Mouse (Mus musculus) lung, adult 2 months (tissue): ENCODE data around the gene Gm11563. TPM values are rescaled to one million over a fixed set of nuclear protein-coding genes. Genes with fewer than 3 reads are reported as not detected.
"Not testable (repeated sequence)": the region's sequence is repeated elsewhere in the genome, so short reads cannot be mapped to it uniquely, and the experiment has no call there.

Source experiments
- DNase-seq: peaks from one replicate; pipeline ENCODE4 v3.0.0; 2022
- H3K4me1 ChIP-seq: fragments of 200-500 bp; 2 replicates; pipeline ENCODE4 v1.6.1; 2011; ENCODE audit warnings: low read length; ENCODE audit not compliant: control insufficient read depth, insufficient read depth
- H3K4me3 ChIP-seq: fragments of 200-500 bp; replicated peaks from 2 replicates; pipeline ENCODE3; 2011; ENCODE audit warnings: low read depth, mild to moderate bottlenecking, control low read depth, low read length; ENCODE audit errors: extremely low read depth
- CTCF ChIP-seq: fragments of 200-500 bp; IDR thresholded peaks from 2 replicates; pipeline ENCODE4 v1.5.1; 2011; ENCODE audit warnings: mild to moderate bottlenecking, low read length, control low read depth; ENCODE audit not compliant: insufficient read depth
- POLR2A ChIP-seq: fragments of 200-500 bp; IDR thresholded peaks from 2 replicates; pipeline ENCODE4 v1.6.1; 2011; ENCODE audit warnings: low read depth, mild to moderate bottlenecking, control low read depth, low read length, borderline replicate concordance; ENCODE audit errors: extremely low read depth
- WGBS: fragments of 180-500 bp; shearing (Covaris S2); methylation state at CpG from one replicate; pipeline ENCODE4 v1.1.7; 2018; 5-methylcytosine and 5-hydroxymethylcytosine counted together
- polyA plus RNA-seq: library from polyadenylated mRNA; depleted of rRNA; stranded (reverse); fragments of >200 nt; gene quantifications from 2 replicates; pipeline ENCODE4 v1.2.3, GENCODE M21; 2012

The Gm11563 gene
- polyA plus RNA-seq, 1 experiment, result not detected

DNA sequence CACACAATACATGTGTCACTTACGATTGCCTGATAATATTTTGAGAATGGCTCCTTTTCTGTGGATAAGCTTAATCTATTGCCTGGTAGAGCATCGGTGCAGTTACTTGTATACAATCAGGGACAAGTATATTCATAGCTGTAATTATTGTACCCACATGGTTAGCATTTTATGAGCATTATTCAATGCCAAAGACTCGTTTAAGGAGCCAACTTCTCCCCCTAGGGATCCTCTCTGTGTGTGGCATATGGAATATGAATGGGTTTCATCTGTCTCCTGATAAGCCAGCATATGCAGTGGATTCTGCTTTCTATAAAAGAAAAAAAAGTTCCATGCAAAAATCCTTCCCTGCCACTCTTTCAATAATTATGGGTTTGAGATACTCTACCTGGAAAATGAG is 14.4 kb downstream of the Gm11563 start:
- Histone ChIP-seq H3K4me3 (no peak overlapping the region), H3K4me1 (no peaks in the 10 kb centered on the region)
- WGBS, result 78% methylated on average over 3 of the region's 3 CpGs
- no peak for TF ChIP-seq POLR2A
- no peak for TF ChIP-seq CTCF
- no peak for DNase-seq

DNA sequence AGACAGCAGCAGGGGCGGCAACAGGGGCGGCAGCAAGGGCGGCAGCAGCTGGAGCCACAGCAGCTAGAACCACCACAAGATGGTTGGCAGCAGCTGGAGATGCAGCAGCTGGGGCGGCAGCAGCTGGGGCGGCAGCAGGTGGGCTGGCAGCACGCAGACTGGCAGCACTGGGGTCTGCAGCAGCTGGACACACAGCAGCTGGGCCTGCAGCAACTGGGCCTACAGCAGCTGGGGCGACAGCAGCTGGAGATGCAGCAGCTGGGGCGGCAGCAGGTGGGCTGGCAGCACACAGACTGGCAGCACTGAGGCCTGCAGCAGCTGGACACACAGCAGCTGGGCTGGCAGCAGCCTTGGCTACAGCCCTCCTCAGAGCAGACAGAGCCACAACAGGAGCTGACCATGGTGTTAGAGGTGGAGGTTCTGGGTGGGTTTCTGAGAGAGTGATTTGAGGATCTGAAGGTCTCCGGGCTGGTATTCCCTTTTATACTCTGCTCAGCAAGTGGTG is 15.1 kb downstream of the Gm11563 start, which contains the start of gene Krtap4-7:
TSS of gene Krtap4-7 (minus strand) at position 455 of the 505 bp plus-strand sequence.
- not testable (repeated sequence) for DNase-seq, H3K4me1 ChIP-seq, H3K4me3 ChIP-seq
- 84% methylated on average over 9 of the region's 9 CpGs for WGBS

DNA sequence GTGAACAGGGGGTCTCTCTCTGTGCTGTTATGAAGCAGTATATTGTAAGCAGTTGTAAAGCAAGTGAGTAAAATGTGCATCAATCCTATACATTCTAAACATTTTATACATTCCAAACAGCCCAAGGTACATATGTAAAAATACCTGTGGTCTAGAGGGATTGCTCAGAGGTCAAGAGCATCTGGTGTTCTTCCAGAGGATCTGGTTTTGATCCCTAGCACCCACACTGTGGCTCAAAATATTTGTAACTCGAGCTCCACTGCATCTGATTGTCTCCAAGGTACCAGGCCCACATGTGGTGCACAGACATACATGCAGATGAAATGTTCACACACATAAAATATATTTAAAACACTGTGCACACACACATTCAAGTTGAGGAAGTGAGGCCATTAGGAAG is 17.8 kb downstream of the Gm11563 start:
- WGBS, result 19% methylated on average over 1 of the region's 1 CpGs
- no peak for DNase-seq
- TF ChIP-seq POLR2A (no peak), CTCF (no peak)
- Histone ChIP-seq H3K4me1 (no peaks in the 10 kb centered on the region), H3K4me3 (no peak overlapping the region)

DNA sequence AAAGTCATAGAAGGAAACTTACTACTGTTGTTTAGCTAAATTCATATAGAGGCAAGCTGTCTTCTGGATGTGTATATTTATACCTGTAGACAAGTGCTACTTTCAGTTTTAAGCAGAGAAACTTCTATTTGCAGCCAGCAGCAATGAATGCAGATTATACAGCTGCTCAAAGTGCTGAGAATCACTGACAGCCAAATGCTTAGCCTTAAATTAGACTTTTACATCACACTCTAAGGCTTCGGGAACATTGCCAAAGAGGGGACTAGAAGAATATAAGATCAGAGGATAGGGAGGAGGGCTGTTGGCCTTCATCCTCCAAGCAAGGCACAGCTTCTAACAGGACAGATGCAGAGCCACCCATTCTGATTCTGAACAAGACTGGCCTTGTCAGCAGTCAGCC is 21.7 kb downstream of the Gm11563 start:
- no peak for DNase-seq
- TF ChIP-seq POLR2A (no peak), CTCF (no peak)
- 57% methylated on average over 1 of the region's 1 CpGs for WGBS
- no peaks in the 10 kb centered on the region for H3K4me1 ChIP-seq
- no peak overlapping the region for H3K4me3 ChIP-seq

DNA sequence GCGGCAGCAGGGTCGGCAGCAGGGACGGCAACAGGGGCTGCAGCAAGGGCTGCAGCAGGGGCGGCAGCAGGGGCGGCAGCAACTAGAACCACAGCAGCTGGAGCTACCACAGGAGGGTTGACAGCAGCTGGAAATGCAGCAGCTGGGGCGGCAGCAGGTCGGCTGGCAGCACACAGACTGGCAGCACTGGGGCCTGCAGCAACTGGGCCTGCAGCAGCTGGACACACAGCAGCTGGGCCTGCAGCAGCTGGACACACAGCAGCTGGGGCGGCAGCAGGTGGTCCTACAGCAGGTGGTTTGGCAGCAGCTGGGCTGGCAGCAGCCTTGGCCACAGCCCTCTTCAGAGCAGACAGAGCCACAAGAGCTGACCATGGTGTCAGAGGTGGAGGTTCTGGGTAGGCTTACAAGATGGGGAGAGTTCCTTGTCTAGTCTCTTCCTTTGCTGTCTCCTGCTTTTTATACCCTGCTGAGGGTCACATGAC is 24.1 kb downstream of the Gm11563 start, which contains the start of gene Krtap4-2:
TSS of gene Krtap4-2 (minus strand) at position 432 of the 482 bp plus-strand sequence.
- no peak for DNase-seq

DNA sequence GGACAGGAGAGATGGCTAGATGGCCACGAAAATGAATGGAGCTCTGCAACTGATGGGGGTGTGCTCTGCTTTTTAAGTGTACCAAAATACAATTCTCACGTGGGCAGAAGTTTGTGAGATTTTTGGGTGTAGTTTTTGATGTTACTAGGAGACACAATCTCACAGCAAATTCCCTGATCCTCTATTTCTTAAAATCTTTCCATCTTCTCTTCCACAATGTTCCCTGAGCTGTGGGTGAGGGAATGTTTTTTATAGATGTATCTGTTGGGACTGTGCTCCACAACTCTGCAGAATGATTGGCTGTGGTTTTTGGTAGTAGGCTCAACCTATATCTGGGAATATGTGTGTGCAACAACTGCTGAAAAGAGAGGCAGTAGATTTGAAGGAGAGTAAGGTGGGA is 25.5 kb downstream of the Gm11563 start:
- H3K4me3 ChIP-seq, result no peak overlapping the region
- 63% methylated on average over 2 of the region's 2 CpGs for WGBS
- no peak for TF ChIP-seq CTCF
- TF ChIP-seq POLR2A, result no peak
- DNase-seq, result no peak
- no peaks in the 10 kb centered on the region for H3K4me1 ChIP-seq

More for the DNA sequence above, 24.1 kb downstream of the Gm11563 start, which contains the start of gene Krtap4-2:
- TF ChIP-seq POLR2A, result no peak
- TF ChIP-seq CTCF, result no peak
- no peaks in the 10 kb centered on the region for H3K4me1 ChIP-seq
- no peak within 1 kb of the TSS for H3K4me3 ChIP-seq
- 38% methylated on average over 8 of the region's 8 CpGs for WGBS

DNA sequence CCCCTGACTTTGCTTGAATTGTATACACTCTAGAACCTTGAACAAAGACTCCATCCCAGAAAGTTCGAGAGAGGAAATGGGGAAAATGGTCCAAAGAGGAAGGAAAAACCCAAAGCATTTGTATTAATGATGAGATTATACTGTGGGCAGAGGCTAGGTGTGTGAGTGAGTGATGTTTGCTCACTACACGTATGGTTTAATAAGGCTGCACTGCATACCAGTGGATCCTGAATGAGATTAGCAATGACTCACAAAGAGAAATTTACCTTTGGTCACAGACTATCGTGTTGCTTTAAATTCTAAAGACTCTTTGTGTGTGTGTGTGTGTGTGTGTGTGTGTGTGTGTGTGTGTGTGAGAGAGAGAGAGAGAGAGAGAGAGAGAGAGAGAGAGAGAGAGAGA is 27.9 kb downstream of the Gm11563 start:
- no peak for DNase-seq
- H3K4me1 ChIP-seq, result no peaks in the 10 kb centered on the region
- 42% methylated on average over 3 of the region's 3 CpGs for WGBS
- H3K4me3 ChIP-seq, result no peak overlapping the region
- TF ChIP-seq POLR2A (no peak), CTCF (no peak)

DNA sequence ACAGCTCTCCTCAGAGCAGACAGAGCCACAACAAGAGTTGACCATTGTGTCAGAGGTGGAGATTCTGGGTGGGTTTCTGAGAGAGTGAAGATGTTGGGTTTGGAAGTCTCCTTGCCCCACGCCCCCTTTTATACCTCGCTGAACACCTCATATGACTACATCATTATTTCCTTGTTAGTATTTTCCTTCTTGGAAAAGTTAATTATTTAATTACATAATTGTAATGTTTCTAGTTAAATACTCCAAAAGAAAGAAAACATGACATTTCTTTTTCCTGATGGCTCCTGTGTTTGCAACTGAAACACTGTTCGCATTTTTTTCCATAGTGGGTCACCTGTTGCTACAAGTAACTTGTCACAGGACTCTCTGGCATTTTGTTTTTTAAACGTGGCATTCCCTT is 30.6 kb downstream of the Gm11563 start, which contains the start of gene Krtap4-1:
TSS of gene Krtap4-1 (minus strand) at position 101 of the 400 bp plus-strand sequence.
- H3K4me3 ChIP-seq, result no peak within 1 kb of the TSS
- H3K4me1 ChIP-seq, result no peaks in the 10 kb centered on the region
- TF ChIP-seq CTCF (no peak), POLR2A (no peak)
- WGBS, result 82% methylated on average over 4 of the region's 4 CpGs
- no peak for DNase-seq

DNA sequence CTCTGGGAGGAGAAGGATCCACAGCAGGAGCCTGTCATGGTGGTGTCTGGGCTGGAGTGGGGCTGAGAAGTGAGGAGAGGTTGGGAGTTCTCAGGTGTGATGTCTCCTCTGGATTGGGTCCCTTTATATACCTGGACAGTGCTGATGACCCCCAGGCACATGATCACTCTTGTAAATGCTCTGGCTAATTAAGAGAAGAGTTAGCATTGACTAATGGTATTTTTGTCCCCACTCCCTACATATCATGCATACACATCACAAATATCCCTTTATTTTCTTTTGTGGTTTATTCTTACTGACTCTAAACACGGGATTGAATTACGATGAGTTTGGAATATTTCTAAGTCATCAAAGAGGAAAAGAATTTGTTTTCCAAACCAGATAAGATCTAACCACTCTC is 38.4 kb downstream of the Gm11563 start, which contains the start of gene Gm11562:
TSS of gene Gm11562 (minus strand) at position 101 of the 400 bp plus-strand sequence.
- Histone ChIP-seq H3K4me3 (no peak within 1 kb of the TSS), H3K4me1 (no peaks in the 10 kb centered on the region)
- WGBS, result 74% methylated on average over 2 of the region's 2 CpGs
- TF ChIP-seq POLR2A (no peak), CTCF (no peak)
- DNase-seq, result no peak

DNA sequence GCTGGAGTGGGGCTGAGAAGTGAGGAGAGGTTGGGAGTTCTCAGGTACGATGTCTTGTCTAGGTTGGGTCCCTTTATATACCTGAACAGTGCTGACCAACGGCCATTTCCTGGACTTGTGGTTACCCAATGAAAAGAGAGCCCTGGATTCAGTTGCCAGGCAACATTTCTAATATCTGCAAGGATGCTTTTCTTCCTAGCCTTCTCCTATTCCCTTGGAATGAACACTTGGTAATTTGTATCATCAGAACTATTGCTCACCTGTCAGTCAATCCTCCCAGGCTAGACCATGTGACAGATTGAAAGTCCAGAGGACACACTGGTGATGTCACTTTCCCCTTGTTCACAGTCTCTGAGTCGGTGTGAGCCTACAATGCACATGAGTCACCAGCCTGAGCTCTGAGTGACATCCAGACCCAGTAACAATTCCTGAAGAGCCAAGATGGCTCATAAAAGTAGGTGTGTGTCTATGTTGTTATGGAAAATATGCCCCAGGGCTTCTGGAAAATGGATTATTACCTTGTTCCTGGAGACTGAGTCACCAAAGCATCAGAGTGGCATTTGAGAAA is 43.9 kb downstream of the Gm11563 start, which contains the start of gene Krtap2-4:
TSS of gene Krtap2-4 (minus strand) at position 51 of the 568 bp plus-strand sequence.
- no peaks in the 10 kb centered on the region for H3K4me1 ChIP-seq
- no peak within 1 kb of the TSS for H3K4me3 ChIP-seq
- TF ChIP-seq CTCF (no peak), POLR2A (no peak)
- WGBS, result 58% methylated on average over 3 of the region's 3 CpGs
- DNase-seq, result no peak

DNA sequence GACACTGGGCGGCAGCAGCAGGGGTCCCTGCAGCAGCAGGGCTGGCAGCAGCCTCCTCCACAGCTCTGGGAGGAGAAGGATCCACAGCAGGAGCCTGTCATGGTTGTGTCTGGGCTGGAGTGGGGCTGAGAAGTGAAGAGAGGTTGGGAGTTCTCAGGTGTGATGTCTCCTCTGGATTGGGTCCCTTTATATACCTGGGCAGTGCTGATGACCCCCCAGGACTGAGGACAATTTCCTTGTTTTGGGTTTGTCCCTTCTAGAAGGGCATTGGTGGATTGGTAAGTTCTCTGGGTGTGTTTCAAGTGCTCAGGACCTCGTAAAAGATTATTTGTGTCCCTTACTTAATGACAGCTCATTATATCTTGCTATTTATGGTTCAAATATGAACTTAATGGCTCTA is 48.7 kb downstream of the Gm11563 start, which contains the start of gene Gm11937:
TSS of gene Gm11937 (minus strand) at position 101 of the 400 bp plus-strand sequence.
- H3K4me3 ChIP-seq, DNase-seq, H3K4me1 ChIP-seq: not testable (repeated sequence)
- WGBS, result 41% methylated on average over 2 of the region's 2 CpGs
